Mouse (Mus musculus) brain, embryonic 18.5 days (tissue): ENCODE measurements around the gene Tubb4b.
A peak's percentile ranks its signal among the peaks of the same experiment; 100 is the strongest.
"Not testable (repeated sequence)": the region's sequence is repeated elsewhere in the genome, so short reads cannot be mapped to it uniquely, and the experiment has no call there.

Experiments used
- DNase-seq: peaks from one replicate; pipeline ENCODE4 v3.0.0-alpha.2; 2012; ENCODE audit warnings: low read depth, low spot score

Tubb4b gene

GRCm38 (mm10) chr2:25224492-25224765, at the start of gene Tubb4b:
Gene Tubb4b, minus strand, starts transcription at chr2:25224702.
- no peak for DNase-seq

GRCm38 (mm10) chr2:25273010-25273409, 48.5 kb upstream of the Tubb4b start:
- no peak for DNase-seq

- no peak for DNase-seq
Measured at GRCm38 (mm10) chr2:25272515-25272914, 48.0 kb upstream of the Tubb4b start.

GRCm38 (mm10) chr2:25271827-25272511, 47.5 kb upstream of the Tubb4b start, which contains the start of the genes Ssna1 and Anapc2:
Gene Ssna1, minus strand, starts transcription at chr2:25272438.
Gene Anapc2, plus strand, starts transcription at chr2:25272478.
- peak; percentile 90 for DNase-seq

- DNase-seq: no peak
Measured at GRCm38 (mm10) chr2:25267746-25268309, 43.3 kb upstream of the Tubb4b start.

- no peak for DNase-seq
Measured at GRCm38 (mm10) chr2:25267241-25267640, 42.7 kb upstream of the Tubb4b start.

GRCm38 (mm10) chr2:25266720-25267119, 42.2 kb upstream of the Tubb4b start:
- DNase-seq: no peak

GRCm38 (mm10) chr2:25265897-25266656, 41.6 kb upstream of the Tubb4b start:
- no peak for DNase-seq

- DNase-seq: no peak
Measured at GRCm38 (mm10) chr2:25264851-25265250, 40.3 kb upstream of the Tubb4b start.

- no peak for DNase-seq
Measured at GRCm38 (mm10) chr2:25264286-25264660, 39.8 kb upstream of the Tubb4b start.

- DNase-seq: no peak
Measured at GRCm38 (mm10) chr2:25263623-25264285, 39.3 kb upstream of the Tubb4b start.

GRCm38 (mm10) chr2:25262795-25263622, 38.5 kb upstream of the Tubb4b start:
- no peak for DNase-seq

GRCm38 (mm10) chr2:25262291-25262767, 37.8 kb upstream of the Tubb4b start, which contains the start of gene Tprn:
Gene Tprn, plus strand, starts transcription at chr2:25262618.
- DNase-seq: peak; percentile 95

- no peak for DNase-seq
Measured at GRCm38 (mm10) chr2:25261870-25262269, 37.4 kb upstream of the Tubb4b start.

GRCm38 (mm10) chr2:25258887-25259286, 34.4 kb upstream of the Tubb4b start:
- no peak for DNase-seq

- not testable (repeated sequence) for DNase-seq
Measured at GRCm38 (mm10) chr2:25257250-25257649, 32.7 kb upstream of the Tubb4b start.

- DNase-seq: not testable (repeated sequence)
Measured at GRCm38 (mm10) chr2:25256443-25257109, 32.1 kb upstream of the Tubb4b start.

GRCm38 (mm10) chr2:25255284-25255779, 30.8 kb upstream of the Tubb4b start, which contains the start of gene Tmem203:
Gene Tmem203, plus strand, starts transcription at chr2:25255439.
- DNase-seq: peak; percentile 83

- DNase-seq: no peak
Measured at GRCm38 (mm10) chr2:25252331-25252730, 27.8 kb upstream of the Tubb4b start.
